Mouse (Mus musculus) testis, adult 2 months (tissue): Measurements from ENCODE around the gene Ttyh1.

Source experiments
- CTCF ChIP-seq: fragments of 200-500 bp; IDR thresholded peaks from 2 replicates; pipeline ENCODE4 v1.5.1; 2012; ENCODE audit warnings: low read depth, mild to moderate bottlenecking, inconsistent platforms, low read length, moderate library complexity; ENCODE audit not compliant: control insufficient read depth, insufficient read depth, insufficient replicate concordance
- POLR2A ChIP-seq: fragments of 200-500 bp; IDR thresholded peaks from 2 replicates; pipeline ENCODE4 v1.6.1; 2012; ENCODE audit warnings: low read depth, mild to moderate bottlenecking, inconsistent platforms, low read length, moderate library complexity; ENCODE audit not compliant: control insufficient read depth

- TF ChIP-seq CTCF (no peak), POLR2A (no peak)
Measured at GRCm38 (mm10) chr7:4144046-4144445, 24.8 kb downstream of the Ttyh1 start.
